Mouse (Mus musculus): ENCODE data around the gene Cdk5rap3.

The Cdk5rap3 gene

DNA sequence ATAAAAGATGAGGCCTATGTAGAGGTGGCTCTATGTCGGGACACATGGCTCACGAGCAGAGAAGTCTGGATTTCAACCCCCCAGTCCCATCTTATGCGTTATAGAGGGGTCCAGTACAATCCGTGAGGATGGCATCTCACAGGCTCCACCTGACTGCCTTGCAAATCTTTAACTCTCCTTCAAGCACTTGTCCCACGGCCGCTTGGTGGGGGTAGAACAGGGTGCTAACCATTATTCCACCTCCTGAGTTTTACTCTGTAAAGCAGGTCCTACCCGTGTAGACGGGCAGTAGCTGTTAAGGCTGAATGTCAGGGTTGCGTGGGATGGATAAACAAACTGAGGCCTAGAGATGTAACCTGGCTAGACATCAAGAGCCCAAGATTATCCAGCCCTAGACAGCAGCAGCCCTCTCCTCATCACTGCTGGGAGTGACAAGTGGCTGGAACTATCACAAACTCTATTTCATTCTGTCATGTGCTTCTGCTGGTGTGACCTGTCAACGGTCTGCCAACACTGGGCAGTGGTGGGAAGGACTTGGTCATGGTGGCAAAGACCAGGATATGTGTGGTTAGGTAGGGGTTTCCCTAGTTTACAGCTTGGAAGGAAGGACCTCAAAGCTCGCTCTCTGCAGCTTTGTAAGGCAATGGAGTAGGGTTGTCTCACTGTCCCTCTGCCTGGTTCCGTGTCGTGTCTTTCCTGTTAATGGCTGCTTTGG is 17.4 kb upstream of the Cdk5rap3 start:
- no peak for DNase-seq

- DNase-seq: no peak
Measured at GRCm38 (mm10) chr11:96931327-96932062, 15.2 kb upstream of the Cdk5rap3 start.

DNA sequence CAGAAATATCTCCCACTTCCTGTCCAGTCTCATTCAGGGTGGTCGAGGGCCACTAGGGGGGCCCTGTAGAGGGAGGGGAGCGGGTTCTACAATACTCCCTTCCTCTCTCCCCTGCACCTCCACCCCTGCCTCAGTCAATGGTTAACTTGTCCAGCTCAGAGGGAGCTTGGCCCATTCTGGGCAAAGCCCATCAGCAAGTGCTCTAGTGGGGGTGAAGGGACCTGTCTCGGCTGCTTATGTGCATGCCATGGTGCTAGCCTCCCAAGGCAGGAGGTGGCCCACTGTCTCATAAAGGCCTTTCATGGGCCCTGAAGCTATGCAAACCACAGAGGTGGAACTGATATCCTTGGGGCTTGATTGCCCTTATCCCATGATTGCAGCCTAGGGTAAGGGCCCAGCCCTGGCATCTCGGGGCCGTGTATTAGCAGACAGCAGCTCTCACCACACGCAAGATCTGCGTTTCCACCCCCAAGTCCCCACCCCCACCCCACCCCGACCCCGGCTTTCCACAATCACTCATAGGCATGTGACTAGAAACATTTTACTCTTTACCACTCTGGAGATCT is 13.6 kb upstream of the Cdk5rap3 start:
- no peak for DNase-seq

GRCm38 (mm10) chr11:96929096-96929765 is 12.9 kb upstream of the Cdk5rap3 start:
- no peak for DNase-seq

DNA sequence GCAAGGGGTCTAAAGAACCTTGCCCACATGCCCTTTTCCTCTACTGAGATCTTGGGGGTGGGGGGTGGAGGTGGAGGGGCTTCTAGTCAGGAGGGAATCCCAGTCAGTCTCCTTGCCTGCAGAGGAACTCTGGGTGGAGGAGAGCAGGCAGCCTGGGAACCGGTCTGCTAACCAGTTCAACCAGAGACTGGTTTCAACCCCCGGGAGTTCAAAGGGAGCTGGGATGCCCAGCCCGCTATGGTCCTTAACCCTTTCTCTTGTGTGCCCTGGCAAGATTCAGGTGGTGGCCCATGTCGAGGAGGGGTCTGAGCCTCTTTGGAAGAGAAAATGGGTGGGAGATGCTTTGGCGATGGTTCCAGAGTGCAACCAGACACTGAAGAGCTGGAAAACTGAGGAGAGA is 12.4 kb upstream of the Cdk5rap3 start:
- no peak for DNase-seq

DNA sequence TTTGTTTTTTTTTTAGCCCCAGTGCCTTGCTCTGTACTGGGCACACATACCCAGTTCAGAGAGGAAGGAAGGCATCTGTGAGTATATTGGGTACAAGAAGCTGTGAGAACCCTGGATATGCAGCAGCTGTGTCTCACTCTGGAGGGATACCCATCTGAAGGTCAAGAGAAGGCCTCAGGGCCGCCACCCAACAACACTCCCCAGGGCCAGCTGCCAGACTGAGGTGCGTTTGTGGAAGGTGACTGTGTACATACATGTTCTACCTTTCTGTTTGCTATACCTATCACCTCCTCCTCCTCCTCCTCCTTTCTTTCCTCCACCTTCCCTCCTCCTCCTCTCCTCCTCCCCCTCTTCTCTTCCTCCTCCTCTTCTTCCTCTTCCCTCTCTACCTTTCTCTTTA is 11.8 kb upstream of the Cdk5rap3 start, which contains the start of gene Prr15l:
TSS of gene Prr15l (plus strand) at position 17 of the 400 bp plus-strand sequence.
- DNase-seq: no peak

DNA sequence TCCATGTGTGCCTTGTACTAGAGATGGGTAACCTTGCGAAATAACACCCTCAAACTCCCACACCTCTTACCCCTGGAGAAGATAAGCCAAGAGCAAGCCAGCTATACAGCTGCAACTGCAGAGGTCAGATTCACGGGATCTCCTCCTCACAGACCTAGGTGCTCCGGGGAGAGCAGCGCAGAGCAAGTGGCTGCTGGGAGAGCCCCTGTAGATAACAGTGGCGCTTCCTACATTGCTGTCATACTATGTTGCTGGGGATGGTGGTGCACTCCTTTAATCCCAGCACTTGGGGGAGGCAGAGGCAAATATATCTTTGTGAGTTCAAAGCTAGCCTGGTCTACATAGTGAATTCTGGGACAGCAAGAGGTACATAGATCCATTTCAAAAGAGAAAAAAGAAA is 10.3 kb upstream of the Cdk5rap3 start:
- DNase-seq: no peak

DNA sequence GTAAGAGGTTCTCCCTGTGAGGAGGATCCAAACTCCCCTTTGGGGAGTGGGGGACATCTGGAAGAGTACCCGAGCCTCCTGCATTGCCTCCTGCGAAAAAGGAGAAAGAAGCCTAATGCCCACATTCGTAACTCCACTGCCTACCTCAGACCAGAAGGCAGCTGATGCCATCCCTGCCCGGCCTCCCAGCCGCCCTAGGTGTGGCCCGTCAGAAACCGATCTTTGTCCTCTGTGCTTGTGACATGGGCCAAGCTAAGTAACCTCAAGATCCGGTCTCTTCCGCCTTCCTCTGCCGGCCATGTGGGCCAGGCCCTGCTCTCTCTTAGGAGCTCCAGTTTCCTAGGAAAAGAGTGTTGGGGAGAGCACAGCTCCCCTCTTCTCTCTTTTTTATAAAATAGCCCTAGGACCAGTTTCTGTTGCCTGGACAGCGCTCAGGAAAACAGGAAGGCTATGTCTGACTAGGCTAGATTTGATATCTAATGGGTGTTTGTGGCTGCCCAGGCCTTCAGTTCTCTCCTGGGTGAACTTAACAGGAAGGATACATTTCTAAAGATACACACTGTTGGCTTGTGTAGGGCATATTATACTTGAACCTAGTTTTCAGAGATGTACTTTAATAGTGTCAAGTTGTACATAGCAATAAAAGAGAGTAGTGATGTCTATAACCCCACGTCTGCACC is 9.3 kb upstream of the Cdk5rap3 start:
- no peak for DNase-seq

GRCm38 (mm10) chr11:96924861-96925260 is 8.6 kb upstream of the Cdk5rap3 start:
- DNase-seq: no peak

GRCm38 (mm10) chr11:96919003-96919402 is 2.7 kb upstream of the Cdk5rap3 start:
- no peak for DNase-seq

- no peak for DNase-seq
Measured at GRCm38 (mm10) chr11:96917415-96917814, 1.1 kb upstream of the Cdk5rap3 start.

- no peak for DNase-seq
Measured at GRCm38 (mm10) chr11:96916885-96917396, 645 bp upstream of the Cdk5rap3 start.

DNA sequence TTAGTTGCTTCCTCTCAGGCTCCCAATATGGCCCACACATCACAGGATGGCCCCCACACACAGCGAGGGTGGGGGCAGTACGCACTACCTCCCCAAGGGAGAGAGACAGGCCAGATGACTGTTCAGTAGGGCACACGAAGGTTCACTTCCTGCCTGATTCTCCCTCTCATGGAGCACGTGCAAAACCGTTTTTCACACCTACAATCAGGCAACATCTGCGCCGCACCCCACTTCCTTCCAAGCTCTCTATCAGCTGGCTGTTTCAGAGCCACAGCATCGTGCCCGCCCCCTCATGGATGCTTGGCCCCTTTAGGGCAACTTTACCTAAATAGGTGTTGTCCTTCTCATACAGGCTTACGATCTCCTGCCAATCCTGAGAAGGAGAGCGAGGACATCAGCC is 3.6 kb downstream of the Cdk5rap3 start:
- no peak for DNase-seq

GRCm38 (mm10) chr11:96910003-96910402 is 6.3 kb downstream of the Cdk5rap3 start:
- DNase-seq: peak; percentile 79

- DNase-seq: no peak
Measured at GRCm38 (mm10) chr11:96908594-96908993, 7.7 kb downstream of the Cdk5rap3 start.

DNA sequence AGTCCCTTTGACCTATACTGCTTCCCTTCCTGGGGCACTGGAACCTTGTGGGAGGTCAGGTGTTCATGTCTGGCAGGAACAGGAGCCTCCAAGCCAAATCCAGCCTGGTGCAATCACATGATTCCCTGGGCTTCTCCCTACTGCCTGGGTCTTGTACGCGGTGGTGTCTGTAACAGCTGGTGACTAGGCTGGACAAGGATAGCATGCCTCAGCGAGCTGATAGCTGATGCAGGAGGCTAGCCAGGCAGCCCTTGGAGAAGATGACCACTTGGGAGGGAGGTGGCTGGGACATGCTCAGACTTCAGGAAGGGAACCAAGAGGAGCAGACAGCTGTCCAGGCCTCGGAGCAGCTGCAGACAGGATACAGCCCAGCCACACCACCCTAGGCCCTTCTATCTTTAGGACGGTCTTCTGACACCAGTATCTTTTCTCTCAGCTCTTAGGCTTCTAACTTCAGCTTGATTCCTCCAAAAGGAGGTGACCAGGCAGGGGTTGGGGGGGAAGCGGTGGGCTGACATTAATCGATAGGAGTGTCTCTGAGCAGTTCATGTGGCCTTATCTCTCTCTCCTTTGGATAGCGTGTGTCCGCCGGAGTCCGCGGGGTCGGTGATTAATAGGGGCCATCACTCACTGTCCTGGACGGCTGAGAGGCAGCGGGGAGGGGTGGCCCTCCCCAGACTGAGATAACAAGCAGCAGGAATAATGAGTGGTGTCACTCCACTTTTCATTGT is 9.7 kb downstream of the Cdk5rap3 start:
- DNase-seq: no peak

DNA sequence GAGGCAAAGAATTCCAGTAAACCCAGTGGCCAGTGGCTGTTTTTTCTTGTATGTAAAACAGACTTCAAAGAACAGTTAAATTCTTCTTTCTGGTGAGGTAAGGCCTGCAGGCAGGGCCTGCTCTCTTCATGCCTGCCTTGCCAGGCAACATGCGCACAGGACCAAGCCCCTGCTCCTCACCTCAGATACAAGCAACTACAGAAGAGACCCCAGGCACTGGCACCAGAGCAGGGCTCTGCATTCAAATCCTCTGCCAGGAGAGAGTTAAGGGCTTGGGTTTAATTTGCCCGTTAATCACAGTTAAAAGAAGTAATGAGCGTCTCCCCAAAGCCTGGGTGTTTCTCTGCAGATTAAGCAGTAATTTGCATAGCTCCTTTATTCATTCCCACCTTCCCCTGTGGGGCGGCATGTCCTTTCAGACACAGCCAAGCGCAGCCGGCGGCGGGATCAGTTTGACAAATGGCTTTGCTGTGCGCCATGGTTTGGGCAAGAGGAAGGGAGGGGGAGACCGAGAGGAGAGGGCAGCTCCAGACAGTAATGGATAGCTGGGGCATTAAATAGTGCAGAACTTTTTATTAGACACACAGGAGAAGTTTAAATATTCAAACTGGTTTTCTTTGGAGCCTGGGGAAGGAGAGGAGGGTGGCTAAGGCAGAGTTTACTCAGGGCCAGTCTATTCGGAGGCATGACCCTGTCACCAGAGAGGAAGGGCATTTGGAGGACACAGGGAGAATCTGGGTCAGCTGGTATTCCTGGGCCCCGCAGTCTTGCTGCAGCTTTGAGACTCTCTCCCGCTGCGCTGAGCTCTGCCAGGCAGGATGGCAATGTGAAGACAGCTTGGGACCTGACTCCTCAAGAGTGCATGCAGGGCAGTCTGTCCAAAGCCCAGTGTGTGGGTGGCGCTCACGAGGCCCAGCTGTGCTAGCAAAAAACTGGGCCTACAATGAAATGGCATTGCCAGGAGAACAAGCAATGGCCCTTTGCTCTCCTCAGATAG is 13.4 kb downstream of the Cdk5rap3 start:
- no peak for DNase-seq

- DNase-seq: no peak
Measured at GRCm38 (mm10) chr11:96901332-96901731, 15.0 kb downstream of the Cdk5rap3 start.

GRCm38 (mm10) chr11:96899449-96900306 is 16.6 kb downstream of the Cdk5rap3 start:
- no peak for DNase-seq

GRCm38 (mm10) chr11:96895886-96896285 is 20.4 kb downstream of the Cdk5rap3 start:
- DNase-seq: no peak

Measured in right cerebral cortex, postnatal 25 days (tissue).